Mouse (Mus musculus) cerebellum, postnatal 10 days (tissue): ENCODE measurements around the gene Tmem106a.
"Not testable (repeated sequence)": the region's sequence is repeated elsewhere in the genome, so short reads cannot be mapped to it uniquely, and the experiment has no call there.

ENCODE experiments used
- DNase-seq, 2 experiments: peaks; one replicate each; pipeline ENCODE4 v3.0.0; 2021; ENCODE audit warnings: mixed read lengths in 2 of 2

Gene Tmem106a

GRCm38 (mm10) chr11:101602491-101602890 is 20.4 kb downstream of the Tmem106a start:
- DNase-seq: no peak

- no peak for DNase-seq
Measured at GRCm38 (mm10) chr11:101604116-101604515, 22.1 kb downstream of the Tmem106a start.

DNA sequence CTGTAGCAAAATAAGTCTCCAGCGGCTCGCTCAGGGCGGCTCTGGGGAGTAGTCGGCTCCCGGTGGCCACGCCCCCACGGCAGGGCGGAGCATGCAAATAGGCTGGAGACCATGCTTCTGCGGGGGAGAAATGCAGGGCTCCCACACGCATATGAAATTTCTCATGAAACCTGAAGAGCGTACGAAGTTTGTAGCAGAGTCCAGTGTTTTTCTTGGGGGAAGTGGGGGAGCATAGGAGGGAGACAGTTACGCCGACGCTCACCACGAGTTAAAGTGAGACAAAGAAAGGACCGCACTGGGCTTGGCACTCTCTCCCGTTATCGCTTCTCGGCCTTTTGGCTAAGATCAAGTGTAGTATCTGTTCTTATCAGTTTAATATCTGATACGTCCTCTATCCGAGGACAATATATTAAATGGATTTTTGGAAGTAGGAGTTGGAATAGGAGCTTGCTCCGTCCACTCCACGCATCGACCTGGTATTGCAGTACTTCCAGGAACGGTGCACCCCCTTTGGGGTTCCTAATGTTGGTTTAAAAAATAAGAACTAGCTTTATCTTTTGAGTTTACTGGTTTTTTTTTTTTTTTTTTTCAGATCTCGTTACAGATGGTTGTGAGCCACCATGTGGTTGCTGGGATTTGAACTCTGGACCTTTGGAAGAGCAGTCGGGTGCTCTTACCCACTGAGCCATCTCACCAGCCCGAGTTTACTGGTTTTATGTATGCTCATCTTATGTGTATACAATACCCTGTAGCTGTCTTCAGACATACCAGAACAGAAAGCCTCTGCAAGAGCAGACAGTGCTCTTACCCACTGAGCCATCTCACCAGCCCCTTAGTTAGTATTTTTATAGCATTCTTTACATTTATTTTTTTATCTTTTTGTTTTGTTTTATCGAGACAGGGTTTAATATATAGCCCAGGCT is 22.8 kb downstream of the Tmem106a start:
- peak; percentile 80 to 85 for DNase-seq

- not testable (repeated sequence) for DNase-seq
Measured at GRCm38 (mm10) chr11:101607134-101607533, 25.1 kb downstream of the Tmem106a start.

DNA sequence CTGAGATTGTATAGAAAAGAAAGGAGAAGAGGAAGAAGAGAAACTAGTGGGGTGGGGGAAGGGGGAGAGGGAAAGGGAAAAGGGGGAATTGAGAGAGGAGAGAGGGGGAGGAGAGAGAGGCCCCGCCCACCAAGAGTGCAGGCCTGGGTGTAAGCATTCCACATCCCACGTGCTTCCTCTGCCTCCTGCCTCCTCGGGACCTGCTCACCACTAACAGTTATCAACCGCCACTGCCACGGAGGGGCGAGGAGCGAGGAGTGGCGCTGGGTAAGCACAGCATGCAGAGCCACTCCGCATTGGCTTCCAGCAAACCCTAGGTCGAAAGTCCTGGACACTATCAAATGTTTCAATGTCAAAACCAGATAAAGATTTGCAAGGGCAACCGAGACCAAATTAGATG is 28.4 kb downstream of the Tmem106a start:
- DNase-seq: no peak

DNA sequence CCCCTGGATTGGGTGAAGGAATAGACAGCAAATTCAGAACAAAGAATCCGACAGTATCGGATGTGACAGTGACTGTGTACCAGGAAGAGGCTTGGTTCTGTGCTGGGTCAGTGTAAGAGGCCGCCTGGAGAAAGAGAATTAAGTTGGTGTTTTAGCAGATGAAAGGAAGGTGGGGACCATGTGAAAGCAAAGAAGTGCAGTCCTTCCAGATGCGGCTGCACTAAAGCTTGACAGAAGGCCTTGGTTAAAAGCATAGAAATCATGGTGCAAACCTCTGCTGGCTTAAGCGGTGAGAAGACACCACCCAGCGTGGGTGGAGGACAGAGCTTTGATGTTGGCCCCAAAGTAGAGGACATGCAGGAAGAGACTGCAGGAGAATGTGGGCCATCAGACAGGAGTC is 31.6 kb downstream of the Tmem106a start:
- no peak for DNase-seq

DNA sequence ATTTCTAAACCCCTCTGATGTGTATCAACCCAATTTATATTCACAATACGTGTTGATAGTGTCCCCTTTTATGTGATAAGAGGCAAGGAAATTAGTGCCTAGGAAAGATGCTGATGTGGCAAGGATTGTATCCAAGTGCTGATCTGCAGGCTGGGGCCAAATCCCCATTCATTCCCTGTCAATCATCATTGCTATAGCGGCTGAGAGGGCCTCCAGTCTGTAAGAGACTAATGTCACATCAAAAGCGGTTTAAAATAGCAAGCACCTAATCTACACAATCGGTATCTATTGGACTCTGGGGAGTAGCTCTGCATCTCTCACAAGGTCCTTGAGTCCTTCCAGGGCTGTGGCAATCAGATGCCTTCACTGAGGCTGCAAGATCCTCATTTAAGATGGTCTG is 32.1 kb downstream of the Tmem106a start:
- no peak for DNase-seq

DNA sequence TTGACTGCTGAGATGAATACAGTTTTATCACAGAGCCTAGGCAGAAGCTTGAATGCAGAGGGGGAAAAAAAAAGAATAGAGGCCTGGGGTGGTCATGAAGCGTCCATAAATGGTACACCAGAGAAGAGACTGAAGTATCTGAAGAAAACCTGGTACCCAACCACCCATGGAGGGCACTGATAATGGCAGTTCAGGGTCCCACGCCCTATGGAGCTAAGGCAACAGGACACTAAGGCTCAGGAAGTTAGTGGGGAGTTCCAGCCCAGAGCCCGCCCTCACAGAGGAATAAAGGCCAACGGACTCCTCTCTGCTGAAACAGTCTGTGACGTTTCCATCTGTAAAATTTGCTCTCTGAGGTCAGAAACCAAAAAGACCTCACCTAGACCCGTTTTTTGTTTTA is 33.3 kb downstream of the Tmem106a start:
- DNase-seq: no peak

DNA sequence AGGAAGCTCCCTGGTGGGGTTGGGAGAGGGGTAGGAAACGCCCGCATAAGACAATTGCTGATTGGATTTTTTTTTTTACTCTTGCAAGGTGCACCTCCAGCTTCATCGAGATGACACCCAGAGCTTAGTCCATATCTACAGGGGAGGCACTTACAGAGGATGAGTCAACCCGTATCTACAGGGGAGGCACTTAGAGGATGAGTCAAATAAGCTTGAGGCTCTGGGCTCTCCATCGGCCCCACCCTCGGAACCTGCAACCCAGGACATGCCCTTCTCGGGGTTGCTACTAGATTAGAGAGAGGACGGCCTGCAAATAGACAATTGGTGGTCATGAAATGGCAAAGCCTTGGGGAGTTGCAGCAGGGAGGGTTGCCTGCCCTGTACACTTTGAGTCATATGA is 34.1 kb downstream of the Tmem106a start:
- no peak for DNase-seq

- DNase-seq: peak; percentile 63 to 67
Measured at GRCm38 (mm10) chr11:101616948-101617767, 35.1 kb downstream of the Tmem106a start.

DNA sequence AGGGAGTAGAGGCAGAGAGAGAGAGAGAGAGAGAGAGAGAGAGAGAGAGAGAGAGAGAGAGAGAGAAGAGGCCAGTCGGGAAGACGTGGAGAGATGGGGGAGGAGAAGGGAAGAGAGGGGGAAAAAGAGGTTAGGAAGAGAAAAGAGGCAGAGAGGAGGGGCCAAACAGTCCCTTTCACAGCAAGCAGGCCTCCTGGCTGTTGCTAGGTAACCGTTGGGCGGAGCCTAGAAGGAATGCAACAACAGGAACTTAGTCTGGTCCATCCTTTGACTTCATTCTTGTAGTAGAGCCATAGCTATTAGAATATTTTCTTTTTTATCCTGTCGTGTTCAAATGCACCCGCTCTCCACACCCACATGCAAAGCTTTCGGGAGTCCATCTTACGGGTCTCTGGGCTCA is 35.8 kb downstream of the Tmem106a start:
- DNase-seq: peak in 1 of 2 experiments; percentile 53

DNA sequence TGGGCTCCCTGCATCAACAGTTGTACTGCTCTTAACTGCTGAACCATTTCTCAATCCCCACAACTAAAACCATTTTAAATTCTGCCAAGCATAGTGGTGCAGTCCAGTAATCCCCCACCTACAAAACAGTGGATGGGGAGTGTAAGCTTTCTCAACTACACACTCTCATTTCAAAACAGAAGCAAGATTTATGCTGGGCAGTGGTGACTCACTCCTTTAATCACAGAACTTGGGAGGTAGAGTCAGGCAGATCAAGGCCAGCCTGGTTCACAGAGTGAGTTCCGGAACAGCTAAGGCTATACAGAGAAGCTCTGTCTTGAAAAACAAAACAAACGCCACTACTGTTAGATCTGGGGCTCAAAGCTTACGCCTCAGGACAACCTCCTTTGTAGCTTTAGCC is 36.6 kb downstream of the Tmem106a start:
- no peak for DNase-seq

- DNase-seq: not testable (repeated sequence)
Measured at GRCm38 (mm10) chr11:101620022-101620655, 38.1 kb downstream of the Tmem106a start.

- DNase-seq: no peak
Measured at GRCm38 (mm10) chr11:101626649-101626994, 44.6 kb downstream of the Tmem106a start.

- DNase-seq: peak; percentile 88 to 90
Measured at GRCm38 (mm10) chr11:101626995-101627856, 45.2 kb downstream of the Tmem106a start, which contains the start of gene Rdm1. Gene Rdm1 (plus strand): TSS chr11:101627195.

DNA sequence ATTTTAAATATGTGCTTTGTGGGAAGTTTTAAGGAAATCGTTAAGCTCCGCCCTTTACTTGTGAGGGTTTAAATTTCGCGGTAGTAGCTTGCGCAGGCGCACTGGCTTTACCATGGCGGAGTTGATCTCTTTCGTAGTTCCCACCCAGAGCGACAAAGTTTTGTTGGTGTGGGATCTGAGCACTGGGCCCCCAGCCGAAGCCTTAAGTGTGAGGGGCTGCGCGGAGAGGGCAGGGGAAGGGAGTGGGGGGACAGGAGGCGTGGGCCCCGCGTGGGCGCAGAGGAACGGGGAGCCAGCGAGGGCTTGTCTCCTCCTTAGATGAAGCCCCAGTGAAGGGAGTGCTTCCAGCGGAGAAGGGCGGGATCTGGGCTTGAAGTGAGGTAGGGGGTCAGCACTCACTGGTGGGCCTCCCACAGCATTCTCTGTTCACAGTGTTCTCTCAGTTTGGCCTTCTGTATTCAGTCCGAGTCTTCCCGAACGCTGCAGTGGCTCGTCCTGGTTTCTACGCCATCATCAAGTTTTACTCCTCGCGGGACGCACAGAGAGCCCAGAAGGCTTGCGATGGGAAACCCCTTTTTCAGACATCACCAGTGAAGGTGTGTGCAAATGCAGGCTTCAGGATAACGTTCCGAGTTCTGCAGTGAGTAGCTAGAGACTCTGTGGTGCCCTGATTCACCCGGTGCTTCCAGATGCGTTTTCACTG is 46.0 kb downstream of the Tmem106a start:
- DNase-seq: peak; percentile 88 to 91

DNA sequence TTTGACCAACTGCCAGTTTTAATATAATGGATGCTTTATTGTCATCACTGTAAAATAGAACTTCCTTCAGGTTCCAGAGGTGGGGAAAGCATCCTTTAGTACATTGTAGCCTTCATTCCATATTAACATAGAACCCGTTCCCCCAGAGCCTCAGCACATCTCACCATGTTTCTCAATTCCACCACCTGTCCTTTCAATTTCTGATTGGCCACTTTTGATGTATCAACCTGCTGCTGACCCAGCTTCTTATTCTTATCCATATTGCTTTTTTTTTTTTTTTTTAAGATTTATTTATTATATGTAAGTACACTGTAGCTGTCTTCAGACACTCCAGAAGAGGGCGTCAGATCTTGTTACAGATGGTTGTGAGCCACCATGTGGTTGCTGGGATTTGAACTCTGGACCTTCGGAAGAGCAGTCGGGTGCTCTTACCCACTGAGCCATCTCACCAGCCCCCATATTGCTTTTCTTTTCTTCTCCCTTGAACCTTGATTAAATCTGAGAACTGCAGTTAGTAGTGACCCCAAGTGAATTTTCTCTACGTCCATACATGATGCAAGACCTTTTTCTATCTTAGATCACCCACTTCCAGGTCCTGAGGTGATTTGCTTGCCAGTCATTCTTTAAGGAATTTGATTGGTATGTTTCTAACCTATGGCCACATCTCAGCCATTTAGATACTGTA is 46.8 kb downstream of the Tmem106a start:
- DNase-seq: not testable (repeated sequence)

DNA sequence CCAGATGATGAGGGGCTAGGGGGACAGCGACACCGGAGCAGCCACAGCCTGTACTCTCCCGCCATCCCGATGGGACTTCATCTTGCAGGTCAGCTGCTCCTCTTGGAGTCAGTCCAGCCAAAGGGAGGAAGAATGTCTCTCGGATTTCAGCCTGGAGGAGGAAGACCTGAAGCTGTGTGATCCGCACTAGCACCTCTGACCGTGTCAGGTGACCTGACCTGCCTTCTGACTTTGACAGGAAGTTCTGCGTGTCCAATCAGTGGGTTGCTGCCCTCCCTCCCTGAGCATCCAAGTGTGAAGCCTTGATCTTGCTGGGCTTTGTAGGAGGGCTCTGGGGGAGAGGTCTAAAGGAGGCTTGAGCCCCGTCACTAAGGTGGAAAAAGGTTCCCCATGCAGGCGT is 53.6 kb downstream of the Tmem106a start:
- DNase-seq: no peak

- no peak for DNase-seq
Measured at GRCm38 (mm10) chr11:101639761-101640160, 57.7 kb downstream of the Tmem106a start.

DNA sequence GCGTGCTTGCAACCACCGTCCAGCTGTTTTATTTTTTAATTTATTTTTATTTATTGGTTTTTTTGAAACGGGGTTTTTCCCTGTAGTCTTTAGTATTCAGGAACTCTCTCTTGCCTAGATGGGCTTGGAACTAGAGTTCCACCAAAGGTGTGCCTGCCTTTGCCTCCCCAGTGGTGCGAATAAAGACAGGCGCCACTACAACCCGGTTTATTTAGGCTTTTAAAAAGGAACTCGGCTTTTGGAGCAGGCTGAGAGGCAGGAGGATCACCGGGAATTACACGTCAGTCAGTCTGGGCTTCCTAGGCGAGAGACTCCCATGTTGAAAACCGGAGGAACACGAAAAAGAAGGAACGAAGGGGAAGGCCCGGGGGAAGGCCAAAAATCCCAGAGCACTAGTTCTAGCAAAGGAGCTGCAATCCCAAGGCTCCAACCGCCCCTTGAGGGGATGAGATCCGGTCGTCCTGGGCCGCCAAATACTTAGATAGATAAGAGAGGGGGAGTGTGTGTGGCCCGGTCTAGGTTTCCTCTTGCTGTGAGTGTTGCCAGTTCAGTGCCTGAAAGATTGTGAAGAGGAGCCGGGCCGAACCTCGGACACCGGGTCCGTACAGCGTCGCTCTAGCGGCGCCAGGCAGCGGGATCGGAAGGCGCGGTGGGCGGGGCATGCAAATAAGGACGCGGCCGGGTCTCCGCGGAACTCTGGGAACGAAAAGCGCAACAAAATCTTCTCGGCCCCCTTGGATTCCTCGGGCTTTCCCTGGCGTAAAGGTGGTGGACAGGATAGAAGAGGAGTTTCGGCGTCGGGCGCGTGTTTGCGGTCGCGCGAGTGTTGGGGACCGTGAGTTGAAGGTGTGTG is 59.0 kb downstream of the Tmem106a start:
- peak; percentile 91 for DNase-seq
